Mouse (Mus musculus) bone marrow, adult 2 months (tissue): Measurements from ENCODE around the gene Dnase2a. TPM values are rescaled to one million over a fixed set of nuclear protein-coding genes. Genes with fewer than 3 reads are reported as not detected.
"Not testable (repeated sequence)": the region's sequence is repeated elsewhere in the genome, so short reads cannot be mapped to it uniquely, and the experiment has no call there.

Experiments used
- H3K27ac ChIP-seq: fragments of 200-500 bp; 2 replicates; pipeline ENCODE4 v1.5.1; 2012; ENCODE audit warnings: low read depth, mild to moderate bottlenecking, control low read depth, inconsistent platforms, low read length; ENCODE audit not compliant: control insufficient read depth, poor library complexity, insufficient read depth
- H3K4me1 ChIP-seq: fragments of 200-500 bp; 2 replicates; pipeline ENCODE4 v1.6.1; 2011; ENCODE audit warnings: low read length; ENCODE audit not compliant: control insufficient read depth, insufficient read depth
- H3K4me3 ChIP-seq: fragments of 200-500 bp; replicated peaks from 2 replicates; pipeline ENCODE3; 2011; ENCODE audit warnings: mild to moderate bottlenecking, low read depth, low read length, control low read depth; ENCODE audit not compliant: control insufficient read depth
- CTCF ChIP-seq: fragments of 200-500 bp; IDR thresholded peaks from 2 replicates; pipeline ENCODE4 v1.5.1; 2011; ENCODE audit warnings: low read length, control low read depth; ENCODE audit not compliant: control insufficient read depth, insufficient read depth
- POLR2A ChIP-seq: fragments of 200-500 bp; IDR thresholded peaks from 2 replicates; pipeline ENCODE4 v1.6.1; 2011; ENCODE audit warnings: low read depth, mild to moderate bottlenecking, control low read depth, low read length, borderline replicate concordance; ENCODE audit not compliant: control insufficient read depth
- WGBS: fragments of 180-500 bp; shearing (Covaris S2); methylation state at CpG from one replicate; pipeline ENCODE4 v1.1.7; 2018; 5-methylcytosine and 5-hydroxymethylcytosine counted together
- polyA plus RNA-seq: library from polyadenylated mRNA; stranded (reverse); fragments of >200 nt; gene quantifications from 2 replicates; pipeline ENCODE4 v1.2.4, GENCODE M21; 2011; ENCODE audit warnings: low replicate concordance; ENCODE audit not compliant: missing spikeins, insufficient read depth, insufficient read length

Dnase2a gene
- polyA plus RNA-seq, 1 experiment: 54.0 TPM

- H3K4me3 ChIP-seq: peak overlapping the region; percentile 78
- WGBS: 5% methylated on average over 24 of the region's 24 CpGs
- H3K4me1 ChIP-seq: peaks cover 6% of the 10 kb centered on the region; the same call in 1 of the 2 replicates
- H3K27ac ChIP-seq: peak overlapping the region; percentile 97
- no peak for TF ChIP-seq CTCF
- TF ChIP-seq POLR2A: no peak
These were observed 5.9 kb upstream of the Dnase2a start for GRCm38 (mm10) chr8:84902367-84902919.

- Histone ChIP-seq H3K4me3 (peak overlapping the region; percentile 78), H3K27ac (peak overlapping the region; percentile 97), H3K4me1 (peaks cover 6% of the 10 kb centered on the region; the same call in 1 of the 2 replicates)
- peak; percentile 31; the same call in 1 of the 2 replicates for TF ChIP-seq POLR2A
- TF ChIP-seq CTCF: peak; percentile 68
- WGBS: under 1% methylated on average over 68 of the region's 68 CpGs
These were observed 5.3 kb upstream of the Dnase2a start for GRCm38 (mm10) chr8:84902920-84903661.

GRCm38 (mm10) chr8:84904351-84904750 lies 4.0 kb upstream of the Dnase2a start:
- peaks cover 6% of the 10 kb centered on the region; the same call in 1 of the 2 replicates for H3K4me1 ChIP-seq

GRCm38 (mm10) chr8:84907037-84907436 lies 1.3 kb upstream of the Dnase2a start:
- peaks cover 2% of the 10 kb centered on the region; the same call in 1 of the 2 replicates for H3K4me1 ChIP-seq
- H3K27ac ChIP-seq: no peak overlapping the region
- no peak overlapping the region for H3K4me3 ChIP-seq
- TF ChIP-seq POLR2A (no peak), CTCF (no peak)
- WGBS: 92% methylated on average over 9 of the region's 9 CpGs

More at GRCm38 (mm10) chr8:84904351-84904750, 4.0 kb upstream of the Dnase2a start:
- TF ChIP-seq CTCF (no peak), POLR2A (no peak)
- peak overlapping the region; percentile 14 for H3K4me3 ChIP-seq
- no peak overlapping the region for H3K27ac ChIP-seq
- 75% methylated on average over 7 of the region's 7 CpGs for WGBS

GRCm38 (mm10) chr8:84907493-84907892 lies 867 bp upstream of the Dnase2a start:
- Histone ChIP-seq H3K4me1 (peaks cover 2% of the 10 kb centered on the region; the same call in 1 of the 2 replicates), H3K4me3 (no peak overlapping the region), H3K27ac (no peak overlapping the region)
- TF ChIP-seq POLR2A (no peak), CTCF (no peak)
- 58% methylated on average over 8 of the region's 8 CpGs for WGBS

GRCm38 (mm10) chr8:84907979-84908378 lies 381 bp upstream of the Dnase2a start:
- H3K4me3 ChIP-seq, H3K27ac ChIP-seq, H3K4me1 ChIP-seq: not testable (repeated sequence)
- WGBS: 7% methylated on average over 7 of the region's 7 CpGs

- H3K4me1 ChIP-seq: peaks cover 5% of the 10 kb centered on the region
- H3K27ac ChIP-seq: peak overlapping the region; percentile 90
- peak overlapping the region; percentile 72 for H3K4me3 ChIP-seq
- WGBS: 38% methylated on average over 20 of the region's 20 CpGs
- TF ChIP-seq POLR2A: no peak
- no peak for TF ChIP-seq CTCF
These were observed 905 bp downstream of the Dnase2a start for GRCm38 (mm10) chr8:84909162-84909767.

- Histone ChIP-seq H3K4me3 (no peak overlapping the region), H3K27ac (peak overlapping the region; percentile 90), H3K4me1 (peaks cover 3% of the 10 kb centered on the region)
- WGBS: 64% methylated on average over 5 of the region's 5 CpGs
- TF ChIP-seq CTCF (no peak), POLR2A (no peak)
These were observed 1.6 kb downstream of the Dnase2a start for GRCm38 (mm10) chr8:84909949-84910348.
